ENCODE assay signal across 1 mouse cellular context in the genomic region with DNA sequence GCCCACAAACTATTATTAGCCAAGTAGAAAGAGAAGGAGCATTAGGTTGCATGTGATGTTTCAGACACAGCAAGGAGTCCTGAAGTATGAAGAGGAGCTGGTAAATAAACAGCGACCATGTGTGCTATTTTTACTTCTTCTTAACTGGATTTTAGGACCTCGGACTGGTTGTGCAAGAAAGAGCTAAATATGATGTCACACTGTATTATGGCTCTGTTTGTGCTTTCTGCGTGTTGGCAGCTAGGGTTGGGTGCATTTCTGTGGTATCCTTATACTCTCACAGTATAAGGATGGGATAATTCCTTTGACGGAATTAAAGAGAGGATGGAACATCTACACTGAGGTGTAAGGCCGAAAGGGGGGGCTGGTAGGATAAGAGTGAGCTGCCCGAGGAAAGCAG.
TF ChIP-seq lines count a peak whose summit lies in the region.

No protein-coding gene starts in this region.

TF ChIP-seq in CH12.LX, 34 proteins besides CTCF, POLR2A, EP300 and RAD21 (continued from another document):
- TF ChIP-seq PAX5 (IDR thresholded peaks at IDR 0.05; ENCODE audit: low read length) (no peak), USF1 (IDR thresholded peaks at IDR 0.05; ENCODE audit: low read depth, low read length) (no peak), HCFC1 (IDR thresholded peaks at IDR 0.05; ENCODE audit: low read depth, low read length) (no peak), ELF1 (IDR thresholded peaks at IDR 0.05; ENCODE audit: low read depth, low read length) (no peak), RCOR1 (conservative IDR thresholded peaks at IDR 0.05; ENCODE audit: low read depth, low read length) (no peak), E2F4 (IDR thresholded peaks at IDR 0.05; ENCODE audit: insufficient replicate concordance, low read depth, low read length) (no peak), NELFE (IDR thresholded peaks at IDR 0.05; ENCODE audit: low read depth, low read length) (no peak), ZC3H11A (IDR thresholded peaks at IDR 0.05; ENCODE audit: low read depth, low read length) (no peak)
